Mouse (Mus musculus): Measurements from ENCODE around the gene Smyd3.

Gene Smyd3

DNA sequence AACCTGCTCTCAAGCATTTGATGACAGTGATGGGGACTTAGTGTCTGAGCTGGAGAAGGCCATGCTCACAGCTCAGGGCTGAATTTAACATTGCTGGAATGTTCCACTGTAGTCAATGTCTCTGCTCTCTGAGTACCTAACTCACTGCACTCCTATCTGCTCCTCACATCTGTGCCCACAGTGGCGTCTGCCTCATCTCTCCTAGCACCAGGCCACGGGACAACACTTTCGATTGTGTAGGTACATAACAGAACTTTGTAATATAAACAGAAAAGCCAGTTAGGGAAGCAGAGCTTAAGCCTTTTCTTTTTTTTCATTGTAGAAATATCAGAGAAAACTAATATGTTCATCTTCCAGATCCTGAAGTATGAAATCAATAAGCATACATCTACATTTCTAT, 462.1 kb downstream of the Smyd3 start:
- DNase-seq: no peak

DNA sequence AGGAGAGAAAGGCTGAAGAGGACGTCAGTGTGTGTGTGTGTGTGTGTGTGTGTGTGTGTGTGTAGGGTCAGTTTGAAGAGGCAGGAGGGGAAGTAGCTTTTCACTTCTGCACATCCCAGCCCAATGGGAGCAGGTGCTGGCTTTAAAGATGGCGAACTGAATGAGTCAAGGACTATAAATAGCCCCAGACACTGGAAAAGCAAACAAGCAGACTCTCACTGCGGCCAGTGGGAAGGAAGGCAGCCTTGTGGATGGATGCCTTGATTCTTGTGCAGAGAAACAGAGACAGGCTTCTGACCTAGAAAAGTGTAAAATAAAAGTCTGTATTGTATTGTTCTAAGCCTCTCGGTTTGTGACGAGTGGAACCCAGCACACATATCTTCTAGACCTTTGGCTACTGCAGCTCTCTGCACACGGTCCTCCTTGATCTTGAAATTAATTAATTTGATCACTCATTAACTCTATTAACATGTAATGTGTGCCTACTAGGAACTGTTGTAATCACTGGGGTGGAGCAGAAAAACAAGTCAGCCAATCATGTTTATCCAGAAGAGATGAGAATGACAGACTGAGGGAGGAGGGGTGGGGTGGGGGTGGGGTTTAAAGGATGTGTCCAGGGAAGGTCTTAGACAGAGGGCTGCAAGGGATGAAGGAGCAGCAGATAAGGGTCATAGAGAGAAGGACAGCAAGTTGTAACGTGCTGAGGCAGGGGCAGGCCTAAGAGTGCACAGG, 463.3 kb downstream of the Smyd3 start:
- peak in 1 of 2 experiments; percentile 5 for DNase-seq

DNA sequence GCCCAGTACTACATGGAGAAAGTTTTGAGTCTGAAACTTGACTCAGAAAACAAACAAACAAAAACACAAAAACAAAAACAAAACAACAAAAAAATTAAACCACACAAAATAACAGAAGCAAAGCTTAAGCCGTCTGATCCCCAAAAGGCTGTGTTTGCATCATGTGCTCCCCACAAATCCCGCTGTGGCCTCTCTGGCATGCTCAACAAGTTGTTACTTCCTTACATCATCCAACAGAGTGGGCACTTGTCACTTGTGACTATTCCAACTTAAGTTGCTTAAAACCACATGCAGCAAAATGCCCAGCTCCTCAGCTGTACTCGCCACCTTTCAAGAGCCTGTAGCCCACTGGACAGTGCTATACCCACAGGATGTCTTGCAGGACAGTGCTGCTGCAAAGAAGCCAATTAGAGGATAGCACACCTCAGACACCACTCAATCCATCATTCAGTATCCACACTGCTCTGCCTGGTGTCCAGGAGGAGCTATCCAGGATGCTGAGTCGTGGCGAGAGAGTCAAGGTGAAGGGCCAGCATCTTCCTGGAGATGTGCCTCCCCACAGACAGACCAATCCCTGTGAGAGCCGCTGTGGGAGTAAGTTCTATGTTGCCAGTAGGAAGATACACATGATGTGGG, 465.2 kb downstream of the Smyd3 start:
- no peak for DNase-seq

DNA sequence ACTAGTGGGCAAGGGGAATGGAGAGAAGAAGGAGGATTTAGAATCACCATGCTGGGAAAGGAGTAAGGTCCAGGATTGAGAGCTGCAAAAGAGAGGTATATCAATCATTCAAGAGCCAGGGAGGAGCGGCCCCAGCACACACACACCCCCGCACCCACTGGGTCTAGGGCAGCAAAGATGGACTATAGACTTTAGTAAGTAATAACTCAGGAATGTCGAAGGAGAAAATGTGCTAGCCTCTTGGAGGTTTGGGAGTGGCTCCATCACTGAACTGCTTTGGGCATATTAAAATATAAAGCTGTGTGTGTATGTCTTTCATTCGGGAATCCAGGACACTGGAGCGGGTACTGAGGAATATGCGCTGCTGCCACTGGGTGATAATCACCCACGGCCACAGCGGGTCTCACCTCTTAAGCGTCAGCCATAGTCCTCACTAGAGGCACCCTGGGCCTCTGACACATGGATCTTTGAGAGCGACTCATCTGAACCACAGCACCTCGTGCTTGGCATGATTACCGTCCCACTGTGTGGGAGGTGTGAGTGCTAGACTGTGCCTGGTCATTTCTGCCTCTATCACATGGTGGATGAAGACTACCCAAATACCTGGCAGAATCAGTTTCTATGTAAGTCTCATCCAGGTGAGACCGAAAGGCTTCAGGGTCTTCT, 469.8 kb downstream of the Smyd3 start:
- no peak for DNase-seq

DNA sequence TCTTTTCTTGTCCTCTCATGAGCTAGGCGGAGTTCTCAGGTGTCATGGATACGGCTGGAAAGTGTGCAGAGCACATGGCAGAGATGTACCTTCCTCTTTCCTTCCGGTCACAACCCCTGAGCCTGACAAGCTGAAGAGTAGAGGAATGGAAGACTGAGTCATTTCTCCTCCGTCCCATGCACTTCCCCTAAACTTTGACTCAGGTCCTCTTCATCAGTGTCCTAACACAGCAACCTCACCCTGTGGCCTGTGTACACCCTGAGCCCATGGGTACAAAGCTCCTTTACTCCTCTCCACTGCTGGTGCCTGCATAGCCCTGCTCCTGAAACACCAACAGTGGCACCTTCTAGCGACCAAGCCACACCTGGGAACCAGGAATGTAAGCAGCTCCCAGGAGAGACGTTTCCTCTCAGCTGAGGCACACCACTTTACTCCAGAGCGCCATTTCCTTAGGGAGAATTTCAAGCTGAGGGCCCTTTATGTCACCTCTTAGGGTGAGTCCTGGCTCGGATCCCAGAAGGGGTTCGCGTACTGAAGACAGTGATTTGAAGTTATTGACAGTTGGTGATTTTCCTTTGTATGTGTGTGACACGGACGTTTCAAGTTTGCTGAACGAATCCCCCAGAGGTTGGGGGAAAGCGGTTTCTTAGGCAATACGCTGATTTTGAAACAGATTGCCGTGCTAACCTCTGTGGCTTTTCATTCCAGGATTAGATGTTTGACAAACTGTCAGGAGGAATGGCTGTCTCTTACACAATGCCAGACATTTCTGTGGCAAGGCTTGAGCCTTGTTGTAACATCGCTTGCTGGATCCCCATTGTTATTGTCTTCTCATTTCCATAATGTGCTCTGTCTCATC, 471.8 kb downstream of the Smyd3 start:
- no peak for DNase-seq

DNA sequence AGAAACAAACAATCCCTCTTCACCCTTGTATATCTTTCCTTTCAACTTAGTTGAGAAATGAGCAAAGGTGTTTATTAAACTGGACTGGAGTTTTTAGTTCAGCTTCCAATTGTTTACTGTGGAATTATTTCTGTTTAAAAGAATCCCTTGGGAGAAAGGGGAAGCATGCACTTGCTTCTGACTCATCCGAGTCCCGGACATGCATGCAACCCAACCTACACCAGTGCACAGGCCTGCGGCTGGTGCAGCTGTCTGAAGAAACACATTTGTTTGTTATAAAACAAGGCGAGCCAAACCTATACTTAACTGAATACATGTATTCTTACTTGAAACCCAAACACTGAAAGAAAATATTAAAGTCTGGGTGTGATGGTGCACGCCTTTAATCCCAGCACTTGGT, 473.7 kb downstream of the Smyd3 start:
- DNase-seq: no peak

DNA sequence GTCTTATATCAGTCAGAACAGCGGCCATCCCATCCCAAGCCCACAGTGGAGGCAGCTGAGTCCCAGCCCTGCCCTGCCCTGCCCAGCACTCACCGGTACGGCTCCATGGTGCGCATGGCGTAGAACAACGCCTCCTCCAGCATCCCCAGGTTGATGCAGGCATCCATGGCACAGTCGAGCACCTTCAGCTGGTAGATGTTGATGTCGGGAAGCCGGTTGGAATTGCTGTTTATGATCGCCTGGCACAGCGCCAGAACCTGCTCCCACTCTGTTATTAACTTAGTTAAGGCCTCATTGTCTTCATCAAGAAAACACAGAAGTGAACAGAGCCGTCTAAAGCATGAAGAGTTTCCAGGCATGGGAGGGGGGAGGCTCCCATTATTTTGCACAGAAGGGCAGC, 474.2 kb downstream of the Smyd3 start:
- DNase-seq: peak in 1 of 2 experiments; percentile 8

DNA sequence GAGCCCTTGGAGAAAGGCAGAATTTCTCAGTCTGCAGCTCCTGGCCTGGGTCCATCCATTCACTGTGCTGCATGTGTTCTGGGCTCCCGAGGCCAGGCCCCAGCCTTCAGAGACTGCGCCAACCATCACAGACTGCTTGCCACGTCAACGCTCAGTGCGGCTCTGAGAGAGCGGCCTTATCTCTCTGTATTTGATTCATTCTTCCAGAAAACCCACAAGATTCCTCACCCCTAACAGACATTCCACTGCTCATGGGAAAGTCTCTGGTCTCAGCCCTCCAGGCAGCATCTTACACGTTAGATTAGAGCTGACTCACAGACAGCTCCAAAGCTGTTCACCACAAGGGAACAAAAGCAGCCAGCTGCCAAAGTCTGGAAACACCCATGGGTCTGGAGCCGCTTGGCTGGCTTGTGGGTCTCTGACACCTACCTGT, 475.9 kb downstream of the Smyd3 start:
- peak in 1 of 2 experiments; percentile 11 for DNase-seq

DNA sequence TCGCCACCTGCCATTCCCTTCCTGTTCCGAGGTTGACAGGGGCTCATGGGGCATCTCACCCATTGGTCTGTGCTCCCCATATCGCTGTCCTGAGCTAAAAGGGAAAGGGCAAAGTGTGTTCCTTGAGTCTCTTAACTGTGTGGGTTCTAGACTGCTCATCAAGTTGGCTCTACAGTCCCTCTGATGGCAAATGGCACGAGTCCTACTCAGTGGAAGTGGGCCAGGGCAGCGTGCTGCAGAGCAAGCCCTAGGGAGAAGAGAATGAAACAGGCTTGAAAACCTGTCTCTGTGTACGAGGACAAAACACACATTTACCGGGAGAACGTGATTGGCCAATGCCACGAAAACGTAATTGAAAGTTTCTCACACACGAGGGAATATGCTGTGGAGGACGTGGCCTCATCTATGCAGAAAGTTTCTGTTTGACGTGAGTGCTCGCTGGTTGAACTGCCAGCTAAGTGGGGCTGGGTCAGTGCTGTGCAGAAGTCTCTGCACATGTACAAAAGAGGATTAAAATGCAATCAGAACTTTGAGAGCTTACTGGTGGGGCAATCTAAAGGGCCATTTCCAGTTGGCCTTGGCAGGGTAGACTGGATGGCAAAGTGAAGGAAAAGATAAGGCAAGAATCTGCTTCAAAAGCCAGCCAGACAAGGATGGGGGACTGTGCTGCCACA, 476.5 kb downstream of the Smyd3 start:
- no peak for DNase-seq

DNA sequence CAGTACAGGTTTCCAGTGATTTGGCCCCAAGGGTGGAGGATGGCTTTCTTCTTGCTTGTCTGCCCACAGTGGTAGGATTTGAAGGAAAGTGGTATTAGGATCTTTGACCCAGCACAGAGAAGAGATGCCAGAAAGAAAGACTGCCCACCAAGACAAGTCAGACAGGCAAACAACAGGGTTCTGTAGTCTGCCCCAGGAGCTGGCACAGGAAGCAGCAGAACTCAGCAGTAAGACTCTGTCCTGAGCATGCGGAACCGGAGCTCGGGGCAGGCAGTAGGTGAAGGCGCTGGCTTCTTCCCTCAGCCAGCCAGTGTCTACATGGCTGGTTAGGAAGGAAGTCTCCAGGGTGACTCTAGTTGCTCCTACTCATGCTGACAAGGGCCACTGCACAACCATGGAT, 479.0 kb downstream of the Smyd3 start:
- no peak for DNase-seq

DNA sequence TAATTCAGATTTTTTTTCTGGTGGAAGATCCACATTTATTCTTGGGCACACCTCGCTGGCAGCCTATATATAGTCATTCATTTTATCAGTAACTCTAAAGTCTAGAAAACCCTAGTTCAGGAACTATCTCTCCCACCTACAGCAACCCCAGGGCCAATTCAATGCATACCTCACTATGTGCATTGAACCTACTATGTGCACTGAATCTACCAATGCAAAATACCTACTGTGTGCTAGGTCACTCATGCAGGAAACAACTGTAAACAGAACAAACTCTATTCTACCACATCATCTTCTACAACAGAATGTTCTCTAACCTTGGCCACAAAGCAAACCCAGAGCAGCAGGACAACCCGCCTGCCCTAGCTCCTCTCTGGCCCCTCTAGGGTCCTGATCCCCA, 484.9 kb downstream of the Smyd3 start:
- no peak for DNase-seq

DNA sequence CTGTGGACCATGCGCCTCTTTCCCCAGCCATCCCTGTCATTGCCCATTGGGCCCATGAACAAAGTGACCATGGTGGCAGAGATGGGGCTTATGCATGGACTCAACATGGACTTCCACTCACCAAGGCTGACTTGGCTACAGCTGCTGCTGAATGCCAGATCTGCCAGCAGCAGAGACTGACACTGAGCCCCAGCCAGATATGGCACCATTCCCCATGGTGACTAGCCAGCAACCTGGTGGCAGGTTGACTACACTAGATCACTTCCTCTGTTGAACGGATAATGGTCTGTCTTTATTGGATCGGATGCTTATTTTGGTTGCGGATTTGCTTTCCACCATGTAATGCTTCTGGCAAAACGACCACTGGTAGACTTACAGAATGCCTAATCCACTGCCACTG, 486.3 kb downstream of the Smyd3 start:
- no peak for DNase-seq

DNA sequence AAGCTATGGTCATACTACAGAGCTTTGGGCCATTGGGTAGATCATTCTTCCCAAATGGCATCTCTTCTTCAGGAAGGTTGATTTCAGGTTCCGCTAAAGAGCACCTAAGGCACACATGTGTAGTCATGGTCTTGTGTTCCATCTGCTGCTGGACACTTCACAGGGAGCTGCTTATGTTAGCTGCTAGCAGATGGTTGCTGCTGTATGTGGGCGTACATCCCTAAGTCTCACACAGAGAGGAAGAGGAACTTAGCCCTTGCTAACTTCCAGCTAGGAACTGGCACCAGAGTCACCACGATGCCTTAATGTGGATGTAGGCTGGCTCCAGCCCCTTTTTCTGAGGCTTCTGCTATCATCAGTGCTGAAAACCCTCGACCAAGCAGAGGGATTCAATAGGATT, 491.2 kb downstream of the Smyd3 start:
- DNase-seq: no peak

DNA sequence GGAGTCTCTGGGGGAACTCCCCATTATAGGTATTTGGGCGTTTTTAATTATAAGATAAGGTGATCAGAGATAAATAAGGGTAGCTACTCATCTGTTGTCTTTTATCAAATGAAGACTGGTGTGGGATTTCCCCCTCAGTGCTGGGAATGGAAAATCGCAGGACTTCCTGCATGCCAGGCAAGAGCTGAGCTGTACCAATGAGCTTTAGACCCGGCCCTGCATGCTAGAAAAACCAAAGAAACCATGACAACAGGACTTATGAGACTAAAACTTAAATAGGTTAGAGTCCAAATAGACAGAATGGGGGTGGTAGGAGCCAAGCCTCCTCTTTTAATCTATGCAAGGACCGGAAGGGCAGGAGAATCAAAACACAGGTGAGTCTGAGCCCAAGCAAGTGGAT, 492.7 kb downstream of the Smyd3 start:
- no peak for DNase-seq

DNA sequence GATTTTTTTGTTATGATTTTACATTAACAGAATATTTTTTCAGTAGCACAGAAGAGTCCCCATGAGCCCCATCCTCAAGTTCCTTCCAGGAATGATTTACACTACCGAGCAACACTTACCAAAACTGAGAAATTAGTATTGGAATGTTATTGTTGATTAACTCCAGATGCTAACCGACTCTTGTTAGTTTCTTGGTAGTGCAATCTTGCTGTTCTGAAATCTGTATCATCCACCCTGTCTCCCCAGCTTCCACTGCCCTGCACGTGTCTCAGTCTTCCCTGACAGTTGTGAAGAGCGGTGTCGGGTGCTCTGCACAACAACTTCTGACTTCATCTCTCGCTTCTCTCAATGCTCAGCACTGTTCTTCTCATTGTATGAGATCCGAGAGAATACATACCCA, 494.4 kb downstream of the Smyd3 start:
- DNase-seq: no peak

DNA sequence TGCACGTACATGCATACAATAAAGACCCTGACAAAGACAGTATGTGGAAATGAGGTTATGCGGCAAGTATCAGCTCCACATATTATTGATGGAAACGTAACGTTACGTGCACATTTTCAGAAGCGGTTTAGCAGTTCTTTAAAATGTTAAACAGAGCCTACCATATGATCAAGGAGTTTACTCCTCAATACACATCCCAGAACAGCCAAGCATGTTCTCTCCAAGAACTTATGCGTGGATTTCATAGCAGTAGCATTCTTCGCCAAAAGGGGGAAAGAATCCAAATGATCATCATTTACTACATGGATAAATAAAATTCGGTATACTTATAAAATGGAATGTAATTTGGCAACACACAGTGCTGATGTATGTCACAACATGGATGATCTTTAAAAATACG, 500.4 kb downstream of the Smyd3 start:
- DNase-seq: no peak

DNA sequence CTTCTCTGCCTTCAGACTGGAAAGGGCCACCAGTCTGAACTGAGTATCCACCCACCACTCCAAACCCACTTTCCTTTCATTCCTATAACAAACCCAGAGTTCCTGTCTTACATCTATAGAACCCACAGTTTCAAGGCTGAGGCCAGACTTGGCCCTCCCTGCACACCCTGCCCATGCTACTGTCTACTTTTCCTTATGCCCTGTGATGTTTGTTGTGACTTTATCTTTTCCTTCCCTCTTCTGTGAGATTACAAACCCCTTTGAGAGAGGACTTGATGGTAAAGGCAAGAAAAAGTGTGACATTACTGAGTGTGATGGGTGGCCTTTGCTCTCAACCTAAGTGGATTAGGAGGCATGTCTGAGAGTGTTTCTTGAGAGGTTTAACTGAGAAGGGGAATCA, 504.8 kb downstream of the Smyd3 start:
- no peak for DNase-seq

DNA sequence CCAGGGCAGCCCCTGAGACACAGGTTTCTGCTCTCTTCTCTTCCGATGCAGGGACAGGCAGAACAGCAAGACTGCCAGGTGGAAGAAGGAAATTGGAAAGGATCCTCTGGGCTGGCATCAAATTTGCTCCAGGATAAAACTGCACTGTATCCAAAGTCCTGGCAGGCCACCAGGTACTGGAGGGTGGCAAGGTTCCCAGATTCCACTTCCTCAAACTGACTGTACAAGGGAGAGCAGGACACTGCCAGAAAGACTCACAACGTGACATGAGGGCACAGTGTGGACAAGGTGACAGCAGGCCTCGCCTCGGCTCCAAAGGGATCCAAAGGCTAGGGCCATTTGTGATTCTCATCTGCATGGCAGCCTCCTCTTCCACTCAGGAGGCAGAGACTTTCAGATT, 505.6 kb downstream of the Smyd3 start:
- peak; percentile 69 to 81 for DNase-seq

DNA sequence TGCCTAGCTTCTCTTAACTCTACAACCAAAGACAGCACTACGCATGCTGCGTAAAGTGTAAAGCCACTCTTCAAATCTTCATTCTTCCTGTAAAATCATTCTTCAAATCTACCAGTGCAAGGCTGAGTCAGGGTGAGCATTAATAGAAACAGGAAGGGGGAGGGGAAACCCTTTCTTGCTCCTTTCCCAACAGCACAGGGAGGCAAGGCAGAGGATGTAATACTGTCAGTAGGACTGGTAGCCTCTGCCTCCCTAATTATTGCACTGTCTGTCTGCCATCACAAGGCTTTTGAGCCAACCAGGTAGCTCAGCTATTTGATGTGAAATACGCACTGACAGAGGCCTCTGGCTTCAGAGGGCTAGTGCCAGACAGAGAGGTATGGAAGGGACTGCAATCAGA, 507.1 kb downstream of the Smyd3 start:
- DNase-seq: no peak

DNA sequence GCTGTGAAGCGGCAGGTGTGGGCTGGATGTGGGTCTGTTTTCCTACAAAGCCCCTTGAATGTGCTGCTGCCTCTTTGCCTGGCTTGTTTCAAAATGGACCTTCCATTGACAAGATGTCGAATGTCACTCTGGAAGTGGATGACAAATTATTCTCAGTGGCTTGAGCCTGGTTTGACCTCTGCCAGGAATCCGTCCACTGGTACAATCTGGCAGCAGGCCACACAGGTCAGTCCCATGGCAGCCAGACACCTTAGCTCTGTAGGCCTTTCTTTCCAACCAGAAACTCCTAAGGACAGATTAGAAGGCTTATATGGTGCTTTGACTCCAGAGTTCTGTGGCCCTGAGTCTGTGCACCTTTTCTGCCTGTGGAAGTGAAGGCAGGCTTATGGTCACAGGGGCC, 507.9 kb downstream of the Smyd3 start:
- DNase-seq: peak in 1 of 2 experiments; percentile 29

DNA sequence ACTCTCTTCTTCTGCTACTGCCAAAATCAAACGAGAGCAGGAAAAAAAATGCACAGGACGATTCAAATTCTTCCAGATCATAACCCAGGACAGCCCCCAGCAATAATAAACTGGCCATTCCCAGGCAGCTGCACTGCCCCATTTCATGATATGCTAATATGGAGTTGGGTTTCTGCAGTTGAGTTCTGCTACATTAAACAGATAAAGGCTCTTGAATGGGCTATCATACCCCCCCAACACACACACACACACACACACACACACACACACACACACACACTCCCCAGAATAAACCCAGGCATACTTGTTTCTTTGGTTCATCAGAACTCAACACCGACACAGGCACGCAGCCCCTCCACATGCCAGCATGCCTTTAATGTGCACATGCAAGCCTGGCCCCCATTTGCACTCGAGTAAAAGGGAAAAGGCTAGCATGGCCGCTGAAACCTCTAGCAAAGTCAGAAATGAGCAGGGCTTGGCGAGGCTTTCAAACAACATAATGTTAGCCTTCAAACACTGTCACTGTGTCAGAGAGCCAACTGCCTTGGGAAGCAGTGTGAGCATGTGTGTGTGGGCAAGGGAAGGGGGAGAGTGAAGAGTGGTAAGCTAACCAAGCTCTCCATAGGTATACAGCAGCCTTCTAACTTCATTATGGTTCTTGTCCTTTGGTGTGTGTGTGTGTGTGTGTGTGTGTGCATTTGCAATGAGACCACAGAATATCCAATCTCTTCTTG, 513.5 kb downstream of the Smyd3 start:
- DNase-seq: no peak

Data from kidney, postnatal 25 days (tissue).